Mouse (Mus musculus): ENCODE results near the gene Lamtor4. TPM values are rescaled to one million over a fixed set of nuclear protein-coding genes. Genes with fewer than 3 reads are reported as not detected.
"Not testable (repeated sequence)": the region's sequence is repeated elsewhere in the genome, so short reads cannot be mapped to it uniquely, and the experiment has no call there.

Lamtor4 gene
- polyA plus RNA-seq (2016; fragmentation: Nextera tagmentation; extraction: Ambion mirVana), result 31.3 and 31.8 TPM in 2 replicates

DNA sequence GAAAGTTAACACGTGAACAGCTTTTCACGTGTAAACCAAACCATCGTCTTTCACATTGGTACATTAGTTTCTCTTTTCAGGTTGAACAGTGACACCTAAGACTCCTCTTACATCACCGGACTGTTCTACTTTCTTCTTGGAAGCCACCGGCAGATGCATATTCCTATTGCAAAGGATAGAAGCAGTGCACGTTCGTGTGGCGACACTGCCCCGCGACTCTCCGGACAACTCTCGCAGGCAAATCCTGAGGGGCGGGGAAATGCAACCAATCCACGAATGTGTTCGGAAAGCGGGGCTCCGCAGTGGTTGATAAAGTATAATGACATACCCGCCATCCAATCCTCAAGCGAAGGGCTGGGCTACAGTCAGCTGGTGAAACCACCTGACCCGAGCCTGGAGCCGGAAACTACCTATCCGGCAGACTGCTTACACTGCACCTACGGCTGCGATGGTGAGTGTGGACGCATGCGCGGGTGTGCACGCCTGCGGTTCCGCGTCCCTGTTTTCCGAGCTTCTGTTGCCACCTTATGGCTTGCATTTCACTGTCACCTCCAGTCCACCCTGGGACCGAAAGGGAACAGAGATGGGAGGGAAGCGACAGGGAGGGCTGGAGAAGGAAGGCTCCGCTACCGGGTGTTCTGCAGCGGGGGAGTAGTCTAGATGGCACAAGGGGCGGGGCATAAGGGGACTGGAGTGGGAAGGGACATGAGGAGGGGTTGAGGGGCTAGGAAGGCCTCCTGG lies at the start of gene Lamtor4:
Lamtor4 (plus strand) TSS at position 130 of the 741 bp plus-strand sequence.
- peak; percentile 99 for ATAC-seq

DNA sequence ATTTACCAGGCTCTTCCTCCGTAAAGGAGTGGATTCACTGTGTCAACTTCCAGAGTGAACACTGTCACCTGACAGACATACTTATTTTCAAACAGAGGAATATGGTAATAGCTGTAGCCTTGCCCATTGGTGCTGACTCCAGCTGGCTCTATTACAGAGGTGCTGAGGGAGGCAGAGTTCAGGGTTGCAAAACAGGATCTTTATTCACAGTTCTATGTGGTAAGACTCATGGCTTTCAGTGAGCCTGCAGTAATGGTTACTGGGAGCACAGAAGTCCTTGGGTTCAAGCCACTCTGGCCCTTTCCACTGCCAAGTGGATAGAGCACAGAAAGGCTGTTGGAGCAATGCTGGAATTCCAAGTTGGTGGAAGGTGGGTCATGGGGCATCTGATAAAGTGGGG lies 48.0 kb upstream of the Lamtor4 start:
- H3K9me3 ChIP-seq (replicated peaks), result peaks cover 8% of the 10 kb centered on the region; the same call in 1 of the 2 replicates
- no peak overlapping the region for H3K4me3 ChIP-seq
- H3K27me3 ChIP-seq (replicated peaks), result no peaks in the 10 kb centered on the region
- H3K36me3 ChIP-seq, result no peaks in the 10 kb centered on the region
- no peak overlapping the region for H3K4me2 ChIP-seq
- no peak overlapping the region for H3K9ac ChIP-seq
- no peaks in the 10 kb centered on the region for H3K4me1 ChIP-seq
- no peak for ATAC-seq
- no peak overlapping the region for H3K27ac ChIP-seq
- WGBS (ENCODE audit: insufficient replicate concordance), result 65% methylated on average over 1 of the region's 1 CpGs

More for the DNA sequence above, at the start of gene Lamtor4:
- Histone ChIP-seq H3K4me3 (peak within 1 kb of the TSS; percentile 77), H3K27me3 (replicated peaks) (no peaks in the 10 kb centered on the region), H3K4me1 (peaks cover 56% of the 10 kb centered on the region), H3K9ac (peak within 1 kb of the TSS; percentile 70), H3K36me3 (peaks cover 33% of the 10 kb centered on the region), H3K4me2 (peak within 1 kb of the TSS; percentile 89), H3K27ac (peak within 1 kb of the TSS; percentile 81), H3K9me3 (replicated peaks) (no peaks in the 10 kb centered on the region)
- under 1% methylated on average over 38 of the region's 38 CpGs for WGBS (ENCODE audit: insufficient replicate concordance)

DNA sequence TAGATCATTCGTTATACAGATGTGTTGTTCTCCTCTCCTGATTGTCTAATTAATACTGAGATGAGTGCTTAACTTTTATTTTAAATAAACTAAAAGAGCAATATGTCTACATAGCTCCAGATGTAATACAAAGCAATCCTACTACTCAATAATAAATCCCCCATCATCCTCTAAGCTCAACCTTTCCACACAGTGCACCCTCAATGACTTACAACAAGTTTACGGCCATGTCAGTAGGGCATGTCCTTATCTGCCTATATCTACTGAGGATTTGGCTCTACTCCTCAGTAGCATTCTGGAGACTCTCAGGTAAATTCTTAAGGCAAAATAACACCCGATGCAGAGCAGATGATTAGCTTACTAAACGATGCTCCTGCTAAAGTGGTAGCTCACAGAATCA lies 47.4 kb upstream of the Lamtor4 start:
- Histone ChIP-seq H3K4me1 (no peaks in the 10 kb centered on the region), H3K9me3 (replicated peaks) (peaks cover 8% of the 10 kb centered on the region; the same call in 1 of the 2 replicates), H3K27ac (no peak overlapping the region), H3K27me3 (replicated peaks) (no peaks in the 10 kb centered on the region), H3K36me3 (no peaks in the 10 kb centered on the region), H3K4me3 (no peak overlapping the region), H3K9ac (no peak overlapping the region), H3K4me2 (no peak overlapping the region)
- WGBS (ENCODE audit: insufficient replicate concordance), result 66% methylated on average over 4 of the region's 4 CpGs
- ATAC-seq, result no peak

DNA sequence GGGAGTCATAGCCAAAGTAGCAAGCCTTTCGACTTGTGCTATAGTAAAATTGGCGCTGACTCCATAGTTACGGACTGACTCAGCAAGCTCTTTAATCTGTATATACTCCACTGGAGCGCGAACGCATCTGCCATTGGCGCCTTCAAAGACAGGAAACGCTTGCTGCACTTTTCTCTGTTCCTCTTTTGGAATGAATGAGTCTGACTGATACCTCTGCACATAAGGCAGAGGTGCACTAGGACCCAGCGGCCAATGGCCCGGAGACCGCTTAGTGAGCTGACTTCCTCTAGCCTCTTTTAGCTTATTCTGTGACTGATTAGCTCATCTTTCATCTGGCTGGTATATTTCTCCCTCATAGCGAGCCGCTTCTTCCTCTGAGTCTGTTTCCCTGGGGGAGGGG lies 38.6 kb upstream of the Lamtor4 start:
- not testable (repeated sequence) for H3K4me3 ChIP-seq; H3K9ac ChIP-seq; ATAC-seq; H3K27me3 ChIP-seq (replicated peaks); H3K27ac ChIP-seq; H3K36me3 ChIP-seq; H3K4me2 ChIP-seq; H3K4me1 ChIP-seq
- peaks cover 28% of the 10 kb centered on the region for H3K9me3 ChIP-seq (replicated peaks)
- WGBS (ENCODE audit: insufficient replicate concordance), result 84% methylated on average over 13 of the region's 13 CpGs

DNA sequence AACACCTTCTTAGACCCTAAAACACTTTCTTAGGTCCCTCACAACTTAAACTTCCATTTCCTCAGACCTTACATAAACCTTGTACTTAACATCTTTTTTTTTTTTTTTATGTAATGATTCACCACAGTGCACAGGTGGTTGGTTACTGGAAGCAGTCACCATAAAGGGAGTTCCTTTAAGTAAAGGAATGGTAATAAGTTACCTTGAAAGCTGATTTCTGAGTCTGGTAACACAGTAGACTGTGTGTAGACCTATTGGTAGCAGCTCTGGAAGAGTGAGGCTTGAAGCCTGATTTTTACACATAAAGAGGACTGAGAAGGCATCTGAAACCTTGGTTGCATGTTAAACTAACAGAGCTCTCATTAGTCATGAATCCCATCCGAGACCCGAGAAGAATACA lies 35.4 kb upstream of the Lamtor4 start:
- Histone ChIP-seq H3K4me1 (no peaks in the 10 kb centered on the region), H3K4me3 (no peak overlapping the region), H3K9me3 (replicated peaks) (peaks cover 27% of the 10 kb centered on the region), H3K4me2 (no peak overlapping the region), H3K27ac (no peak overlapping the region), H3K27me3 (replicated peaks) (no peaks in the 10 kb centered on the region), H3K36me3 (no peaks in the 10 kb centered on the region), H3K9ac (no peak overlapping the region)
- ATAC-seq, result no peak
- WGBS (ENCODE audit: insufficient replicate concordance), result 51% methylated on average over 2 of the region's 2 CpGs

DNA sequence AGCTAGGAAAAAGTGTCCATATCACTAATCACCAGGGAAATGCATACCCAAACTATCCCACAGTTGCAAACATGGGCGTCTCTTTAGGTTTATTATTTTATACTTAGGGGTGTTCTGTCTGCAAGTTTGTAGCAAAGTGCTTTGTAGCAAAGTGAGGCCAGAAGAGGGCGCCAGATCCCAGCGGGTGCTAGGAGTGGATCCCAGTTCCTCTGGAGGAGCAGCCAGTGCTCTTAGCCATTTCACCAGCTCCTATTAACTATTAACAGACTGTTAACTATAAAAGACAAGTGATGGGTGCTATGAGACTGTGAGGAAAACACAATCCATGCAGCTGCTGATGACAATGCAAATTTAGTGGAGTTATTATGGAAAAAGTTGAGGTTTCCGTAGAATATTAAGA lies 33.2 kb upstream of the Lamtor4 start:
- 22% methylated on average over 4 of the region's 4 CpGs for WGBS (ENCODE audit: insufficient replicate concordance)
- no peak for ATAC-seq

DNA sequence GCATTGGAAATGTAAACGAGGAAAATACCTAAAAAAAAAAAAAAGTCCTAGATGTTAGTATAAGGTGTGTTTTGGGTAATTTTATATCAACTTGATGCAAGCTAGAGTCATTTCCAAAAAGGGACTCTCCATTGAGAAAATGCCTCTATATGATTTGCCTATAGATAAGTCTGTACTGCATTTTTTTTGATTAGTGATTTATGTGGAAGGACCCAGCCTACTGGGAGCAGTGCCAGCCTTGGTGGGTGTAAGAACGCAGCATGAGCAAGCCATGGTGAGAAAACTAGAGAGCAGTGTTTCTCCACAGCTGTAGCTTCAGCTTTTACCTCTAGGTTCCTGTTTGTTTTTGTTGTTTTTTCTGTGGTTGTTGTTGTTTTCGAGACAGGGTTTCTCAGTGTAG lies 32.0 kb upstream of the Lamtor4 start:
- WGBS (ENCODE audit: insufficient replicate concordance), result 46% methylated on average over 3 of the region's 3 CpGs
- Histone ChIP-seq H3K9ac (no peak overlapping the region), H3K27ac (no peak overlapping the region), H3K4me3 (no peak overlapping the region), H3K27me3 (replicated peaks) (no peaks in the 10 kb centered on the region), H3K4me1 (no peaks in the 10 kb centered on the region), H3K36me3 (no peaks in the 10 kb centered on the region), H3K9me3 (replicated peaks) (no peaks in the 10 kb centered on the region), H3K4me2 (no peak overlapping the region)
- ATAC-seq, result no peak

More for the DNA sequence above, 33.2 kb upstream of the Lamtor4 start:
- Histone ChIP-seq H3K9ac (no peak overlapping the region), H3K4me1 (no peaks in the 10 kb centered on the region), H3K4me2 (no peak overlapping the region), H3K4me3 (no peak overlapping the region), H3K9me3 (replicated peaks) (peaks cover 6% of the 10 kb centered on the region; the same call in 1 of the 2 replicates), H3K36me3 (no peaks in the 10 kb centered on the region), H3K27me3 (replicated peaks) (no peaks in the 10 kb centered on the region), H3K27ac (no peak overlapping the region)

DNA sequence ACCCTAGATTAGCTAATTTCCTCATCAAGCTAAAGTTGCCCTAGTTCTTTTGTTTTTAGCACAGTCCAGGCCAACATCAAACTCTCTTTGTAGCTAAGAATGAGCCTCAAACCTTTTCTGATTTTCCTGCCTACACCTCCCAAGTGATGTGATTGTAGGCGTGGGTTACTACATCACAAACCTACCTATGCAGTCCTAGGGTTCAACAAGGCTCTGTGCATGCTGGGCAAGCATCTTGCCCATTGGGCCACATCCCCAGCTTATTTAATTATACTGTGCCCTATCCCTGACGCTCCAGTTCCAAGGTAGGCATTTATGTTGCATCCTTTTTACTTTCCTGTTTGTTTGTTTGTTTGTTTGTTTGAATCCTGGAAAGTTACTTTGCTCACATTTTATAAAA lies 29.6 kb upstream of the Lamtor4 start, which contains the start of gene Nxpe5:
Nxpe5 (plus strand) TSS at position 199 of the 400 bp plus-strand sequence.
- no peaks in the 10 kb centered on the region for H3K4me1 ChIP-seq
- H3K4me3 ChIP-seq, result no peak within 1 kb of the TSS
- H3K27ac ChIP-seq, result no peak within 1 kb of the TSS
- no peak within 1 kb of the TSS for H3K4me2 ChIP-seq
- no peak for ATAC-seq
- no peaks in the 10 kb centered on the region for H3K36me3 ChIP-seq
- H3K27me3 ChIP-seq (replicated peaks), result no peaks in the 10 kb centered on the region
- H3K9ac ChIP-seq, result no peak within 1 kb of the TSS
- 48% methylated on average over 2 of the region's 2 CpGs for WGBS (ENCODE audit: insufficient replicate concordance)
- H3K9me3 ChIP-seq (replicated peaks), result no peaks in the 10 kb centered on the region

DNA sequence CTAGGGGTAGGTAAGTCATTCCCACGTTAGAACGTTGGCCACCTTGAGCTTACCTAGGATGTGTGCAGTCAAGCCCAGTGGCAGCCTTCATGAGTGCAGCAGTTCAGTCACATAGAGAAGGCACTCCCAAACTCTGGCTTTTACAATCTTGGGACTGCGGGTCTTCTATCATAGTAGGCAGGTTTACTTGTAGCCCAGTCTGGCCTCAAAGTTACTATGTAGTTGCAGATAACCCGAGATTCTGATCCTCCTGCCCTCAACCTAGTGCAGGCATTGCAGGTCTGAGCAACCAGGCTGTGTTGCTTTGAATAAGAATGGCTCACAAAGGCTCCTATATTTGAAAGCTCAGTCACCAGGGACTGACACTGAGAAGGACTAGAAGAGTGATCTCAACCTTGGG lies 28.8 kb upstream of the Lamtor4 start:
- H3K4me3 ChIP-seq, result no peak overlapping the region
- no peaks in the 10 kb centered on the region for H3K9me3 ChIP-seq (replicated peaks)
- H3K36me3 ChIP-seq, result no peaks in the 10 kb centered on the region
- H3K4me2 ChIP-seq, result no peak overlapping the region
- no peak for ATAC-seq
- no peak overlapping the region for H3K27ac ChIP-seq
- no peaks in the 10 kb centered on the region for H3K4me1 ChIP-seq
- H3K9ac ChIP-seq, result no peak overlapping the region
- no peaks in the 10 kb centered on the region for H3K27me3 ChIP-seq (replicated peaks)
- WGBS (ENCODE audit: insufficient replicate concordance), result 43% methylated on average over 4 of the region's 4 CpGs

DNA sequence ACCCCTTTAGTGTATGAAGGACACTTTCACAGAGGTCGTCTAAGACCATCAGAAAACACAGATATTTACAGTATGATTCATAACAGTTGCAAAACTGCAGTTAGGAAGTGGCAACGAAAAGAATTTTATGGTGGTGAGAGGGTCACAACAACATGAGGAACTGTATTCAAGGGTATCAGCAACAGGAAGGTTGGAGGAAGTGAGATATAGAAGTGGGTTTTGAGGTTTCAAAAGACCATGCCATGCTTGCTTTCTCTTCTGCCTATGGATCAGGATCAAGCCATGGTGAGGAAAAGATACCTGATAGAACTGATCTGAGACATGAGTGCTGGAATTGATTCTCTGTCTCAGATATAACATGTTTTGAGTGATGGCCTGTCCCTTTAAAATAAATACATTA lies 27.9 kb upstream of the Lamtor4 start:
- Histone ChIP-seq H3K9me3 (replicated peaks) (no peaks in the 10 kb centered on the region), H3K27me3 (replicated peaks) (no peaks in the 10 kb centered on the region), H3K27ac (no peak overlapping the region), H3K9ac (no peak overlapping the region), H3K36me3 (no peaks in the 10 kb centered on the region), H3K4me3 (no peak overlapping the region), H3K4me2 (no peak overlapping the region), H3K4me1 (no peaks in the 10 kb centered on the region)
- WGBS (ENCODE audit: insufficient replicate concordance), result 9% methylated on average over 2 of the region's 2 CpGs
- no peak for ATAC-seq

DNA sequence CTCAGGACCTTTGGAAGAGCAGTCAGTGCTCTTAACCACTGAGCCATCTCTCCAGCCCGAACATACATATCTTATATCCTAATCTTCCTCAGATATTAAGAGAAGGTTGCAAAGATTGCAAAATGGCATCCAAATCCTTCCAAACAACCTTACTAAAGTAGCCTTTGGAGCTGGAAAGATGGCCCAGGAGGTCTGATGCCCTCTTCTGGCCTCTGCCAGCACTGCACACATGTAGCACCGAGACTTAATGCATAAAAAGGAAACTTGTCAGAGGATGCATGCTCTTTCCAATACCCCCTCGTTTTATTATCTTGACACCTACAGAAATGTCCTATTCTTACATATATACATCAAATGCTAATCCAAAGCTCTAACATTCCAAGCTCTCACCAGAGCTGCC lies 27.3 kb upstream of the Lamtor4 start:
- no peaks in the 10 kb centered on the region for H3K36me3 ChIP-seq
- H3K9me3 ChIP-seq (replicated peaks), result no peaks in the 10 kb centered on the region
- H3K9ac ChIP-seq, result no peak overlapping the region
- H3K4me2 ChIP-seq, result no peak overlapping the region
- WGBS (ENCODE audit: insufficient replicate concordance), result 25% methylated on average over 3 of the region's 3 CpGs
- no peaks in the 10 kb centered on the region for H3K27me3 ChIP-seq (replicated peaks)
- H3K4me1 ChIP-seq, result no peaks in the 10 kb centered on the region
- H3K4me3 ChIP-seq, result no peak overlapping the region
- ATAC-seq, result no peak
- H3K27ac ChIP-seq, result no peak overlapping the region

DNA sequence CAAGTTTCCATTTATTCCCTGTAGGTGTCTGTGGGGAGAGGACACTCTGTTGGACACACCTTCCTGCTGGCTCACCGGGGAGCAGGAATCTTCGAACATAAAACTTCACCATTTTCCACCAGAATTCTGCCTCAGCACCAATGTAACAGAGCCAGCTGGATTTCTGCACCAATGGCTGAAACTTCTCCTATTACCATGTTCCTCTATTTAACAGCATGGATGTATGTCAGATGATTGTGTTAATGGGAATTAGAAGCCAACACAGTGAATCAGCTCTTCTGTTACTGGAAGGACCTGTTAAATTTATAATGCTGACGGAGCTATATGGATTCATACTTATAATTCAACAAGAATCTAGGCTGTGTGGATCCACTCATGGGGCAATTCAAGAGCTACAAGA lies 25.8 kb upstream of the Lamtor4 start:
- no peaks in the 10 kb centered on the region for H3K4me1 ChIP-seq
- no peak overlapping the region for H3K27ac ChIP-seq
- H3K4me3 ChIP-seq, result no peak overlapping the region
- no peaks in the 10 kb centered on the region for H3K27me3 ChIP-seq (replicated peaks)
- no peak overlapping the region for H3K4me2 ChIP-seq
- H3K36me3 ChIP-seq, result no peaks in the 10 kb centered on the region
- WGBS (ENCODE audit: insufficient replicate concordance), result 76% methylated on average over 3 of the region's 3 CpGs
- no peak for ATAC-seq
- no peak overlapping the region for H3K9ac ChIP-seq
- H3K9me3 ChIP-seq (replicated peaks), result no peaks in the 10 kb centered on the region

DNA sequence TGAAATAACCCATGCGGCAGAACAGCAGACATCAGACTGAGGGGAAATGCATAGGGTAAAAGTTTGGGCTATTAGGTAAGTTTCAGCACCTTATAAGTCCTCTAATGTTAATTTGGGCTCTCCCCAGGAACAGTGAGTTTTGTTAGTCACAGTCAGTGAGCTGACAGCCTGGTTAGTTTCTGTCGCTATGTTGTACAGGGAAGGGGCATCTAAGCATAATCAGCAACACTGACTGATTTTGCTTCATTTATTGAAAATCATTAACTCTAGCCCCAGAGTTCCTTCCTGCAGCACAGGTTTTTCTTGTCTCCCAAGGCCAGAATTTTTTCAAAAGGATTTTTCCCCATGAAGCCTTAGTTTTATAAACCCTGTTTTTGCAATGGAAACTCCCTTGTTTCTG lies 21.5 kb upstream of the Lamtor4 start:
- Histone ChIP-seq H3K27ac (no peak overlapping the region), H3K4me3 (no peak overlapping the region), H3K27me3 (replicated peaks) (no peaks in the 10 kb centered on the region), H3K4me1 (no peaks in the 10 kb centered on the region), H3K9me3 (replicated peaks) (no peaks in the 10 kb centered on the region), H3K36me3 (no peaks in the 10 kb centered on the region), H3K4me2 (no peak overlapping the region), H3K9ac (no peak overlapping the region)
- WGBS (ENCODE audit: insufficient replicate concordance), result 77% methylated on average over 2 of the region's 2 CpGs
- ATAC-seq, result no peak

All from liver, embryonic 12.5 days (tissue).